Mouse (Mus musculus): Measurements from ENCODE around the gene Cacnb4. TPM values are rescaled to one million over a fixed set of nuclear protein-coding genes. Genes with fewer than 3 reads are reported as not detected.

Cacnb4 gene
- total RNA-seq, 2 experiments from 2014 or later = not detected

- no peak for ATAC-seq (ENCODE audit: poor library complexity, severe bottlenecking)
Measured at GRCm38 (mm10) chr2:52651547-52651946, 25.1 kb downstream of the Cacnb4 start.

DNA sequence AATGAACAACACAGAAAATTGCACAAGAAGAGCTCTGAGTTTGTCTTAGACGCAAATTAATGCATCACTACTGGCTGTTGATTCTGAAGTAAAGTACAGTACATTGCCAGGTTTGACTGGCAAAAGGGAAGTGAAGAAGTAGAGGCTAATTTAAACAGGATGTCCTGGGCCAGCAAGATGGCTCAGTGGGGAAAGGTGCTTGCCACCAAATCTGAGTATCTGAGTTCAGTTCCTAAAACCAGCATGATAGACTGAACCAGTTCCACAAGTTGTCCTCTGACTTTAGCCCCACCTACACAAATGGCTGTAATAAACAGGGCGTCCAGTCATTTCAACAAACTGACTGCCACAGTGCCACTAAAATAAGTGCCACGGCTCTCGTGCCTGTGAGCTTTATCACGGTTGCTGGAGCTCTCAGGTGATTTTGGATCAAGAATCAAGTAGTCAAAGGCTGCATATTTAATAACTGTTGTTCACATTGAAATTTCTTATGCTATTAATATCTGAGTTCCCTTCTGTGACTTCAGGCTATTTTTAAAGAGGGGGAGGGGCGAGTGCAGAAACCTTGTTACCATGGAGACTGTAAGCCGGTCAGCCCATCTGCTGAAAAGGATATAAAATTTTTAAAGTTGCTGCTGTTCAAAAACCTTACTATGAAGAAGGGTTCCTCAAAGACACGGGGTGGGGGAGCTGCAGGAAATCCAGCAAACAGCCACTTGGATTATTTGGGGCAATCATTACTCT lies 29.2 kb downstream of the Cacnb4 start:
- ATAC-seq (ENCODE audit: poor library complexity, severe bottlenecking) = no peak

GRCm38 (mm10) chr2:52643657-52644056 lies 33.0 kb downstream of the Cacnb4 start:
- ATAC-seq (ENCODE audit: poor library complexity, severe bottlenecking) = no peak

GRCm38 (mm10) chr2:52639530-52639875 lies 37.1 kb downstream of the Cacnb4 start:
- no peak for ATAC-seq (ENCODE audit: poor library complexity, severe bottlenecking)

GRCm38 (mm10) chr2:52638857-52639529 lies 37.6 kb downstream of the Cacnb4 start:
- no peak for ATAC-seq (ENCODE audit: poor library complexity, severe bottlenecking)

DNA sequence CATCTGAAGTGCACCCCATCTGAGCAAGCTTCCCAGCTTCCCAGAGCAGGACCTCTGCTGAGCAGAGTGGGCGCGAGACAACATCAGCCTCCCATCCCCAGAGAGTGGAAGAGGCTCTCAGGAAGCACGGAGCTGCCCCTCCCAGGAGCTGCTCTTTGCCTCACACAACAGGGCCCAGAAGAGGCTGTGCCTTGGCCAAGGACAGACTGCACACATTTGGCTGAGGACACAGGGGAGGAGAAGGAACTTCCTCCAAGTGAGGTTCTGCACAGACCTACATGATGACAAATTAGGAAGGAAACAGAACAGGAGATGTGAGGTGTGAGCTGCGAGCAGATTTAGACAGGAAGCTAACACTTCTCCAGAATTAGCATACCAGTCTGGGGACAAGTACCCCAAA lies 38.4 kb downstream of the Cacnb4 start:
- ATAC-seq (ENCODE audit: poor library complexity, severe bottlenecking) = no peak

DNA sequence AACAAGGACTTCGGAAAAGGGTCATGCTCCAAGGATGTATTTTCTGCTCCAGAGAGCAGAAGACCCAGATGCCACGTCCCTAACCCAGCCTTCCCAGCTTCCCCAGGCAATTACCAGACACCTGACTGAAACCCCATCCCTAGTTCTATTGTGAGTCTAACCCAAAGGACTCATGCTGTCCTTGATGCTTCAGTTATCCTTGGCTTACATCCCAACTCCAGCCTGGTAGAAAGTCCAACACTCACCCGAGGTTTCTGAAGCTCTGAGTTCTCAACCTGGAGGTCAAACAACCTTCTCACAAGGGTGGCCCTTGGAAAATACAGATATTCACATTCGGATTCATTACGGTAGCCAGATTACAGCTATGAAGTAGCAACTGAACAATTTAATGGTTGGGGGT lies 40.6 kb downstream of the Cacnb4 start:
- no peak for ATAC-seq (ENCODE audit: poor library complexity, severe bottlenecking)

DNA sequence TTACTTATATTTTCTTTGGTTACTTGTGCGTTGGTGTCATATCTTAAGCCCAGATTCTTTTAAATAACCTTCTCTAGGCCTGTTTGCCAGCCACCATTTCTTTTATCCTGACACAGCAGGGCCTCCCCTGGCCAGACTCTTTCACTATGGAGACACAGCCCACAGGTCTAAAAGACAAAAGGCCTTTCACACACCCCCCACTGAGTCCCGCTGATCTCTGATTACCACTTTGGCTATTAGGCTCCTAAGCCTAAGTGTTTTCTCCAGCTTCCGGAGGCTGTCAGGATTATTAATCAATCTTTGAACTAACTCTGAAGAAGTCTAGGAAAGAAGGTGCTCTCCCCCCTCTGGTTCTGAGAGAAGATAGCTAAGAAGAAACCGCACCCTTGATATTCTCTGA lies 41.3 kb downstream of the Cacnb4 start:
- ATAC-seq (ENCODE audit: poor library complexity, severe bottlenecking) = no peak

DNA sequence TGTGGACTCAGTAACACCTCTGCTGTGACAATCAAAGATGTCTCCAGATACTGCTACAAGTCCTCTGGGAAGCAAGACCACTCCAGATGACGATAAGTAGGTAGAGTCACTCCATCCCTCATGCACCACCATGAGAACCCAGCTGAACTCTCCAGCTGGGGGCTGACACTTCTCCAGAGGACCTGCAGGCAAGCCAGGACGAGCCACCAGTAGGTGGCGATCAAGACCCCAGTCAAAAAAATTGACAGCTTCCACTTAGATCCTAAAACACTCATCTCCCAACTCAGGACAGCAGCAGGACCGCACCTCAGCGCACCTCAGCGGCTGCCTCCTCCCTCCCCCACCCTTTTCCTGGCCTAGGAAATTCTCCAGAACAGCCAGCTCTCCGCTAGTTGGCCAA lies 43.8 kb downstream of the Cacnb4 start:
- peak; percentile 45; the same call in 1 of the 2 replicates for ATAC-seq (ENCODE audit: poor library complexity, severe bottlenecking)

- ATAC-seq (ENCODE audit: poor library complexity, severe bottlenecking) = no peak
Measured at GRCm38 (mm10) chr2:52628186-52628585, 48.4 kb downstream of the Cacnb4 start.

DNA sequence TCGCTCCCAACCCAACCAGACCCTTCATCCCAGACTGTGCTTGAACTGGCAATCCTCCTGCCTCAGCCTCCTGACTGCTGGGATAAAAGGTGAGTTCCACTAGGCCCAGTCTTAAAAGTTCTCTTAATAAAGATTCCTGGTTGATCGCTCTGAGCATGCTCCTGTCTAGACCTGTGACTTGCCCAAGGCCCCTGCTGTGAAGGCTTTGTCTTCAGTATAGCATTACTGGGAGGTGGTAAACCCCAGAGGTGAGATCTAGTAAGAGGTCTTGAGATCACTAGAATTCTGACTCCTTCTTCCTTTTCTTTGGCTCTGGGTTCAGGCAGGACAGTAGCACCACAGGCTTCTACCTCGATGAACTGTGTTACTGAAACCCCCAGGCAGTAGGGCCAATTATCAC lies 50.4 kb downstream of the Cacnb4 start:
- ATAC-seq (ENCODE audit: poor library complexity, severe bottlenecking) = no peak

DNA sequence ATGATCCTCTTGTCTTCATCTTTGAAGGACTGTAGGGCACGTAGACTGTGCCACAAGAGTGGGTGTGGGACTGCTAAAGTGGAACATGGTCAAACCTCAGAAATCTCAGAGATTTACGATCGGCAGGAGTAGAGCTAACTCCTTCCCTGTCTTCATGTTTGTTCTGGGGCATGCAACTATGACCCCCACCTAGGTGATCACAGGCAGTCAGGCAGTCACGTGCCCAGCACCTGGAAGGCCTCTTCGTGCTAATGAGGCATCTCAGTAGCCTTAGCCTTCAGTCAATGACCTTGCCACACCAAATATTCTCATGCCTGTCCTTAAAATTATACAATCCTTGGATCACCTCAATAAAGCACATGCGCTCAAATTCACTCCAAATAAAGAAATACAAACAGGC lies 50.9 kb downstream of the Cacnb4 start:
- no peak for ATAC-seq (ENCODE audit: poor library complexity, severe bottlenecking)

- no peak for ATAC-seq (ENCODE audit: poor library complexity, severe bottlenecking)
Measured at GRCm38 (mm10) chr2:52623921-52624404, 52.7 kb downstream of the Cacnb4 start.

- no peak for ATAC-seq (ENCODE audit: poor library complexity, severe bottlenecking)
Measured at GRCm38 (mm10) chr2:52623461-52623860, 53.2 kb downstream of the Cacnb4 start.

- no peak for ATAC-seq (ENCODE audit: poor library complexity, severe bottlenecking)
Measured at GRCm38 (mm10) chr2:52622616-52623015, 54.0 kb downstream of the Cacnb4 start.

GRCm38 (mm10) chr2:52619406-52619974 lies 57.1 kb downstream of the Cacnb4 start:
- peak; percentile 47 for ATAC-seq (ENCODE audit: poor library complexity, severe bottlenecking)

DNA sequence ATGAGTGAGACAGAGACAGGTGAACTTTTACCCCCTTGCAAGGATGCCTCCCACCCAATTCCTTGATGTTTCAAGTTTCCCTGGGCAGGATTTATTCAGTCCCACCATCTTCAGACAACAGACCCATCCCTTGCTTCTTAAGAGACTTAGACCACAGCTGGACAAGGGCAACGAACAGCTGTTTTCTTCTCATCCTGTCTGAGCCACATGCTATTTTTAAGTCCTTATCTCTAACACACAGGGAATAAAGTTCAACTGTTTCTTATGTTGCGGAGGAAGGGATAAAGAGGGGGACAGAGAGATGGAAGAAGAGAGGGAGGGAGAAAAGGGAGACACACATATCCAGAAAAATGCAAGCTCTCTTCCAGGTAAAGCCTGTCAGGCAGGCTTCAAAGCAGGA lies 57.8 kb downstream of the Cacnb4 start:
- ATAC-seq (ENCODE audit: poor library complexity, severe bottlenecking) = no peak

GRCm38 (mm10) chr2:52615429-52615828 lies 61.2 kb downstream of the Cacnb4 start:
- no peak for ATAC-seq (ENCODE audit: poor library complexity, severe bottlenecking)

DNA sequence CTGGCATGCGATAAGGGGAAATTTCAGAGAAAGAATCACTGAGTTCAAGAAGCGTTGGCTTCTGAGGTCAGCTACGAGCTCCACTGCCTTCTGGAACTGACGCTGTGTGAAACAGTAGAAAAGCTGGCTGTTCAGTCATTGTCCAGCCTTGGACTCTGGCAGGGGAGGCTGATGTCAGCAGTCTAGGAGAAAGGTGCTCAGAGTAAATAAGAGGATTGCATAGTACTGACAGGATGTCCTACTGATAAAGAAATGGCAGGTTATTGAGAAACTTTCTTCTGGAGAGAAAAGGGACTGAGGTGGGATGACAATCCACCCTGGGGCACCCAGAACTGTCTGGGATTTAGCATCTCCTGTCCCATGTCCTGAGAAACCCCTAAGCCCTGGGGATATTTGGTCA lies 62.7 kb downstream of the Cacnb4 start:
- no peak for ATAC-seq (ENCODE audit: poor library complexity, severe bottlenecking)

- no peak for ATAC-seq (ENCODE audit: poor library complexity, severe bottlenecking)
Measured at GRCm38 (mm10) chr2:52609486-52609885, 67.1 kb downstream of the Cacnb4 start.

- ATAC-seq (ENCODE audit: poor library complexity, severe bottlenecking) = no peak
Measured at GRCm38 (mm10) chr2:52607857-52608485, 68.7 kb downstream of the Cacnb4 start.

- ATAC-seq (ENCODE audit: poor library complexity, severe bottlenecking) = peak; percentile 56
Measured at GRCm38 (mm10) chr2:52606331-52606730, 70.3 kb downstream of the Cacnb4 start.

Data from megakaryocyte, adult 5-6 weeks (primary cell).